Mouse (Mus musculus) urinary bladder, postnatal 14 days (tissue): ENCODE measurements around the gene Bcar3.

Experiments used
- DNase-seq: peaks from one replicate; pipeline ENCODE4 v3.0.0; 2021; ENCODE audit warnings: low spot score

The Bcar3 gene

GRCm38 (mm10) chr3:122458743-122459142, 164.8 kb downstream of the Bcar3 start:
- DNase-seq = peak; percentile 56

- DNase-seq = no peak
These were observed 167.0 kb downstream of the Bcar3 start for GRCm38 (mm10) chr3:122460848-122461511.

GRCm38 (mm10) chr3:122461512-122461881, 167.6 kb downstream of the Bcar3 start:
- DNase-seq = no peak

GRCm38 (mm10) chr3:122461932-122462871, 168.3 kb downstream of the Bcar3 start:
- DNase-seq = peak; percentile 42

GRCm38 (mm10) chr3:122463166-122463565, 169.2 kb downstream of the Bcar3 start:
- DNase-seq = no peak

GRCm38 (mm10) chr3:122466100-122466730, 172.3 kb downstream of the Bcar3 start:
- DNase-seq = peak; percentile 66

GRCm38 (mm10) chr3:122467977-122468376, 174.0 kb downstream of the Bcar3 start:
- DNase-seq = peak; percentile 16

DNA sequence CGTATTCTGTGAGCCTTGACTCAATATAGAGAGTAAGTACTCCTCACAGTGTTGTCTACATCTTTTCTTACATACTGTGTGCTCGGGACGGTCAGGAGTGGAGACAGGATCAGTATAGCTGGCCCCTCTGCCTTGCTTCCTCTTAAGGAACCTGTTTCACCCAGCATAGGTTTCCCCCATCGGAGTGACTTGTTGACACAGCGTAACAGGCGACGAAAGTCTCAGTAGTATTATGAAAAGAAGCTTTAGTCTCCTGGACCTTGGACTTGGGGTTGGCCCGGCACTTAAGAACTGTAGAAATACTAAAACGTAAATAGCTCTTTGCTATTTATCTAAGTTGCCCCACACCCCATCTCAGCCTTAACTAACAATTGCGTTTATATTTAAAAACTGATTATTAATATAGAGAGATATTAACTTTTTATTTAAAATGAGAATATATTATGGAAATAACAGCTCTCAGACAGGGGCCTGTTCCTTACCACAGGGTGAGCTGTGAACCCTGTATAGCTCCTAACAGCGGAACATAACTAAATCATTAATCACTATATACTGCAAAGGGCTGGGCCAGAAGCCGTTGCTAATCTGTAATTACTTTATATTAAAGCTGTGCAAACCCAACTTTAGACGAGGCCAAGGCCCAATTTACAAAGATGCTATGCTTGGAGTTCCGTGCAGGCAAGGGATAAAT, 176.5 kb downstream of the Bcar3 start:
- no peak for DNase-seq

DNA sequence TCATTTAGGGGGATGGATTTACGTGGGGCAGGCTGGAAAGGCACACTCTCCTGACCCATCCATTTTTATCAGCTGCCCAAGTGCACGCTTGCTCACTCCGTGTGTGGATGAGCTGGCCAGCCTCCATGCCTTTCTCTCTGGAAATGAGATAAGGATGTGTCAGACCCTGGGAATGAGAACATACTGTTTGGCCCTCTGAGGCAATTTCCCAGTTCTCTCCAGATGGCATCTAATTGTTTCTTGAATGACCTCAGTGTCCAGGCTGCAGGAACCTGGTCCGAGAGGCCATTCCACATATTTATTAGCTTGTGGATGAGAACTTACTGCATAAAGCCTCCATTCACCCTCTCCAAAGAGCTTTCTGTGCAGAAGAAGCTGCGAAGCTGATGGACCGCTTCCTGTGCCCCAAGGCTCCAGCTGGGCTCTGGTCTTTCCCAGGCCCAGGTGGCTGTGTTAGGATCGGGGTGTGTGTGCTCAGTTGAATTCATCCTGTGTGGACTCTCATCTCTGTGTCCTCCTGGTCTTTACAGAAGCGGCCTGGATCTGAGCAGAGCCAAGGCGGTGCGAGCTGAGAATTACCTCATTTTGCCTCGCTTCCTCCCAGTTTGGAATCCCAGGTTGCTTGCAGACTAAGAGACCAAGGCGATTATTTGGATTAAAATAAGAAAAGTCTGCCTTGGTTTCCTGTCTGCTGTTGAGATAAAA, 177.2 kb downstream of the Bcar3 start:
- no peak for DNase-seq

DNA sequence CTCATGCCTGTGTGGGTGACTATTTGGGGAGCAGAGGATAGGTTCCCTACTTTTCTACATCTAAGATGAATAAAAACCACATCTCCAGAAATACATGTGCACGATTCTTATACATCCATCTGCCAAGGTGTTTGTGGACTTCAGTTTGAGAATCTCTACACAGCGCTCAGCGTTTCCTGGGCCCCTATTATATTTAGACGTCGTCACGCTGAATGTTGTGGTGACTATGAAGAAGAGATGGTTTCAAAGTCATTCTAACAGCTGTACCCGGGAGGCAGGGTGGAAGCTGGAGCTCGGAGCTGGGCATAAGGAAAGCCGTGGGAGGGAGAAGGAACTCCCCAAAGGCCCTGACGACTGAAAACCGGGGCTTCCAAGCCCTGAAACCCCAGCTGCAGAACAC, 178.5 kb downstream of the Bcar3 start:
- DNase-seq = no peak

DNA sequence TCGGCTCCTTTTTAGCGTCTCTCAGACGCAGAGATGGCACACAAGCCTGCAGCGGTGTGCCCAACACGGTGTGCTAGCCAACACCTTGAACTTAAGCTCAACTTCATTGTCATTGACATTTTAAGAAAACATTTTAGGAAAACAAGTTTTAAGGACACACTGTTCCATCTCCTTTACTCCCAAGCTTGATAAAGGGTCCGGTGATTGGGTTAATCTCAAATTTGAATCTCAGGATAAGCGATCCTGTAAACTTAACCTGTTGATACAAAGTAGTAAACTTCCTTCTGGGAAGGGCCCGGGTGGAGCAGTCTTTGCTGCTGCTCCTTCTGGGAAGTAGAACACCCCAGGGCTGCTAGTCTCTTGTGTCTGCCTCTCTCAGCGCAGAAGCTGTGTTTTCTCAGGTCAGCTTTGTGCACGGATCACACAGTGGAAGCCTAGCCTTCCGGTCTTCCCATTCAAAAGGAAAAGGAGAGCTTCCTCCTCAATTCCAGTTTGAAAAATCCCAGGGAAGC, 179.6 kb downstream of the Bcar3 start:
- DNase-seq = no peak

GRCm38 (mm10) chr3:122474067-122474466, 180.1 kb downstream of the Bcar3 start:
- DNase-seq = peak; percentile 71

DNA sequence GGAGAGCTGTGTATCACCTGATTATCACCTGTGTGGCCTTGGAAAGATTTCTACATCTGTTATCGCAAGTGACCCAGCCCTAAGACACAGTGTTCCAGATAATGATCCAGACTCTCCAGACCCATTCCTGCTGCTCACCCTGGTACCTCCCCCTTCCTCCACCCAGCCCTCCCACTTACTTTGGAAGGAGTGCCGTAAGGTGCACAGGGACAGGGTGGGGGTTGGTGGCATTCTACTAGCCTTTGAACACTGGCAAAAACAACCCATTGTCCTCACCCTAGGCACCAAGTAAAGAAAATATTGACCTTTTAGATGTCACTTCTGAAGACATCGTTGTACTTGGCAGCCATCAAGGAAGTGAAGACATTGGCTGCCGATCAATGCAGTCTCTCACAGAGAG, 180.9 kb downstream of the Bcar3 start:
- DNase-seq = no peak

DNA sequence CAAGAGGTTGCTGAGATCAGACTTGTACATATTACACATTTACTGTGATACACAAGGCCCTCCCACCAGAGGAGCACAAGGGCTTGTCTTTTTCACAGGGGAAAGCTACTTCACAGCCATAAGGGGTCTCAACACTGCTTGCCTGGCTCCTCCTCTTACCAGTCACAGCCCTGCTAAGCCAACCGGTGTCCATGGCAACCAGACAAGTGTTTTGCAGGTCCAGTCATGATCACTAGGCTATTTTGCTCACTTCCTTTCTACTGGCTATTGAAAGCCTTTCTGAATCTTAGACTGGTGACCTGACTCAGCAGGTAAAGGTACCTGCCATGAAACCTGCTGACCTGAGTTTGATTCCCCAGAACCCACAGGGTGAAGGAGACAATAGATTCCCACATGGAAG, 181.8 kb downstream of the Bcar3 start:
- DNase-seq = peak; percentile 49

GRCm38 (mm10) chr3:122476656-122477055, 182.7 kb downstream of the Bcar3 start:
- DNase-seq = no peak

DNA sequence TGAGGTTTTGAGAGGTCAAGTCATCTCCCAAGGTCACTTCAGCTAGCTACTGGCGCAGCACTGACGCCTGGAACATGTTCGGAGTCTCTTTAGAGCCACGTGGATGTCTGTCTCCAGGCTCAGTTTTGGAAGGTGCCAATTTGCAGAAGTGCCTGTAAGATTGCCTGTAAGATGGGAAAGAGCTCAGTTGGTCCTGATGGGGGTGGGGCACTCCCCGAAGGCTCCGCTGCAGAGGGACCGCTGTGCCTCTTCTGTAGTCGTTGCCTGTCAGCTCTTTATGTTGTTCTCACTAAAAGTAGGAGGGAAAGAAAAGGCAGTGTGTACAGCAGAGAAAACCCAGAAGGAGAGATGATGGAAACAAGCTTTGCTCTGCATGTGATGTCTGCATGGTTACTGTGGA, 183.6 kb downstream of the Bcar3 start:
- DNase-seq = no peak

GRCm38 (mm10) chr3:122478735-122479134, 184.8 kb downstream of the Bcar3 start:
- DNase-seq = no peak

GRCm38 (mm10) chr3:122480065-122480675, 186.2 kb downstream of the Bcar3 start:
- no peak for DNase-seq

DNA sequence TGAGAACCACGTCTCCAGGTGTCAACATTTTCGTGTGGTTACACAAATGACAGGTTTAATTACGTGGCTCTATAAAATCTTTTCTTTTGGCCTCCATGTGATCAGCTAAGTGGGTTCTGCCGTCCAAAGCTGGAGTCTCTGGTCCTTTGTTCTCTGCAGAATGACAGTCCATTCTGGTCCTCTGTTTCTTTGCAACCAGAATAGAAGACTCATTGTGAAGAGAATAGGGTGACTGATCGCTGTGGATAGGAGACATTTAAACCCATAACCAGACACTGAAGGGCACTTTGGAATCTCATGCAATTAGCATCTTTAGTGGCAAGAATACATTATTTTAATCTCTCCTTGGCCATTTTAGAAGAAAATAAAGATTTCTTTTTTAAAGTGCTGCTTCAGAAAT, 187.1 kb downstream of the Bcar3 start:
- no peak for DNase-seq

GRCm38 (mm10) chr3:122481891-122482739, 188.2 kb downstream of the Bcar3 start:
- peak; percentile 15 for DNase-seq
